Mouse (Mus musculus): Measurements from ENCODE around the gene Alyref. TPM values are rescaled to one million over a fixed set of nuclear protein-coding genes. Genes with fewer than 3 reads are reported as not detected.

Alyref gene
- 253 and 284 TPM in 2 replicates for polyA plus RNA-seq (2015; fragmentation: Nextera tagmentation; extraction: Ambion mirVana)

GRCm38 (mm10) chr11:120598283-120598989 lies at the start of gene Alyref, which contains the start of gene Anapc11:
Alyref (minus strand) TSS chr11:120598365.
Anapc11 (plus strand) TSS chr11:120598421.
- WGBS, result under 1% methylated on average over 85 of the region's 88 CpGs
- peaks cover 76% of the 10 kb centered on the region for H3K36me3 ChIP-seq
- peak within 1 kb of the TSS; percentile 93 for H3K27ac ChIP-seq (replicated peaks)
- no peaks in the 10 kb centered on the region for H3K27me3 ChIP-seq (replicated peaks)
- H3K4me3 ChIP-seq, result peak within 1 kb of the TSS; percentile 99
- peak within 1 kb of the TSS; percentile 85 for H3K4me2 ChIP-seq
- peak; percentile 96 for ATAC-seq (ENCODE audit: extremely low read depth, insufficient number of reproducible peaks, low FRiP score, low TSS enrichment)
- no peaks in the 10 kb centered on the region for H3K9me3 ChIP-seq
- peaks cover 32% of the 10 kb centered on the region for H3K4me1 ChIP-seq
- peak within 1 kb of the TSS; percentile 100 for H3K9ac ChIP-seq

GRCm38 (mm10) chr11:120647047-120647830 lies 49.1 kb upstream of the Alyref start:
- ATAC-seq (ENCODE audit: extremely low read depth, insufficient number of reproducible peaks, low FRiP score, low TSS enrichment), result no peak
- 62% methylated on average over 35 of the region's 35 CpGs for WGBS
- H3K27ac ChIP-seq (replicated peaks), result peak overlapping the region; percentile 92
- peaks cover 26% of the 10 kb centered on the region for H3K27me3 ChIP-seq (replicated peaks)
- H3K9ac ChIP-seq, result peak overlapping the region; percentile 86
- H3K4me1 ChIP-seq, result peaks cover 29% of the 10 kb centered on the region
- peak overlapping the region; percentile 60 for H3K4me3 ChIP-seq
- H3K4me2 ChIP-seq, result peak overlapping the region; percentile 74
- H3K9me3 ChIP-seq, result no peaks in the 10 kb centered on the region
- H3K36me3 ChIP-seq, result no peaks in the 10 kb centered on the region

- H3K4me2 ChIP-seq, result peak within 1 kb of the TSS; percentile 97
- peak within 1 kb of the TSS; percentile 89 for H3K9ac ChIP-seq
- H3K4me1 ChIP-seq, result peaks cover 28% of the 10 kb centered on the region
- 0% methylated on average over 15 of the region's 15 CpGs for WGBS
- no peaks in the 10 kb centered on the region for H3K36me3 ChIP-seq
- peaks cover 36% of the 10 kb centered on the region for H3K27me3 ChIP-seq (replicated peaks)
- peak; percentile 96 for ATAC-seq (ENCODE audit: extremely low read depth, insufficient number of reproducible peaks, low FRiP score, low TSS enrichment)
- H3K9me3 ChIP-seq, result no peaks in the 10 kb centered on the region
- 0 out of 2 replicates have a peak within 1 kb of the TSS, but pooled peaks have one; percentile 39 for H3K27ac ChIP-seq (replicated peaks)
- peak within 1 kb of the TSS; percentile 64 for H3K4me3 ChIP-seq
Measured at GRCm38 (mm10) chr11:120643601-120643987, 45.4 kb upstream of the Alyref start, which contains the start of gene Pycr1. Pycr1 (minus strand) TSS chr11:120643769.

GRCm38 (mm10) chr11:120642939-120643600 lies 44.9 kb upstream of the Alyref start:
- H3K4me2 ChIP-seq, result peak overlapping the region; percentile 97
- ATAC-seq (ENCODE audit: extremely low read depth, insufficient number of reproducible peaks, low FRiP score, low TSS enrichment), result peak; percentile 28; the same call in 1 of the 2 replicates
- peaks cover 33% of the 10 kb centered on the region for H3K27me3 ChIP-seq (replicated peaks)
- 0 out of 2 replicates have a peak overlapping the region, but pooled peaks have one; percentile 39 for H3K27ac ChIP-seq (replicated peaks)
- H3K9ac ChIP-seq, result peak overlapping the region; percentile 89
- no peaks in the 10 kb centered on the region for H3K36me3 ChIP-seq
- peak overlapping the region; percentile 64 for H3K4me3 ChIP-seq
- no peaks in the 10 kb centered on the region for H3K9me3 ChIP-seq
- peaks cover 25% of the 10 kb centered on the region for H3K4me1 ChIP-seq
- WGBS, result 2% methylated on average over 18 of the region's 18 CpGs

GRCm38 (mm10) chr11:120641869-120642268 lies 43.7 kb upstream of the Alyref start:
- H3K9ac ChIP-seq, result peak overlapping the region; percentile 89

GRCm38 (mm10) chr11:120641255-120641654 lies 43.1 kb upstream of the Alyref start:
- Histone ChIP-seq H3K9ac (no peak overlapping the region), H3K36me3 (no peaks in the 10 kb centered on the region)
- no peak for ATAC-seq (ENCODE audit: extremely low read depth, insufficient number of reproducible peaks, low FRiP score, low TSS enrichment)

More at GRCm38 (mm10) chr11:120641869-120642268, 43.7 kb upstream of the Alyref start:
- Histone ChIP-seq H3K4me3 (no peak overlapping the region), H3K27me3 (replicated peaks) (peaks cover 21% of the 10 kb centered on the region), H3K4me2 (peak overlapping the region; percentile 97), H3K27ac (replicated peaks) (no peak overlapping the region), H3K9me3 (no peaks in the 10 kb centered on the region), H3K36me3 (no peaks in the 10 kb centered on the region), H3K4me1 (peaks cover 13% of the 10 kb centered on the region)
- ATAC-seq (ENCODE audit: extremely low read depth, insufficient number of reproducible peaks, low FRiP score, low TSS enrichment), result no peak
- 83% methylated on average over 8 of the region's 8 CpGs for WGBS

GRCm38 (mm10) chr11:120634810-120635209 lies 36.6 kb upstream of the Alyref start:
- Histone ChIP-seq H3K36me3 (no peaks in the 10 kb centered on the region), H3K9me3 (no peaks in the 10 kb centered on the region), H3K4me3 (peak overlapping the region; percentile 93), H3K9ac (no peak overlapping the region), H3K4me1 (peaks cover 33% of the 10 kb centered on the region), H3K4me2 (peak overlapping the region; percentile 76; the same call in 1 of the 2 replicates), H3K27me3 (replicated peaks) (no peaks in the 10 kb centered on the region), H3K27ac (replicated peaks) (no peak overlapping the region)
- WGBS, result 82% methylated on average over 5 of the region's 5 CpGs
- ATAC-seq (ENCODE audit: extremely low read depth, insufficient number of reproducible peaks, low FRiP score, low TSS enrichment), result no peak

More at GRCm38 (mm10) chr11:120641255-120641654, 43.1 kb upstream of the Alyref start:
- Histone ChIP-seq H3K9me3 (no peaks in the 10 kb centered on the region), H3K4me3 (no peak overlapping the region), H3K27me3 (replicated peaks) (peaks cover 18% of the 10 kb centered on the region), H3K27ac (replicated peaks) (no peak overlapping the region), H3K4me2 (no peak overlapping the region), H3K4me1 (peaks cover 13% of the 10 kb centered on the region)
- 62% methylated on average over 9 of the region's 9 CpGs for WGBS

GRCm38 (mm10) chr11:120633520-120634343 lies 35.6 kb upstream of the Alyref start, which contains the start of gene Mafg:
Mafg (minus strand) TSS chr11:120633600.
- Histone ChIP-seq H3K9ac (peak within 1 kb of the TSS; percentile 97), H3K9me3 (no peaks in the 10 kb centered on the region), H3K27me3 (replicated peaks) (no peaks in the 10 kb centered on the region), H3K36me3 (peaks cover 10% of the 10 kb centered on the region), H3K4me1 (peaks cover 44% of the 10 kb centered on the region), H3K4me3 (peak within 1 kb of the TSS; percentile 93), H3K27ac (replicated peaks) (peak within 1 kb of the TSS; percentile 91), H3K4me2 (peak within 1 kb of the TSS; percentile 76)
- 10% methylated on average over 58 of the region's 58 CpGs for WGBS
- ATAC-seq (ENCODE audit: extremely low read depth, insufficient number of reproducible peaks, low FRiP score, low TSS enrichment), result peak; percentile 82

- Histone ChIP-seq H3K9me3 (no peaks in the 10 kb centered on the region), H3K27me3 (replicated peaks) (no peaks in the 10 kb centered on the region), H3K4me2 (peak overlapping the region; percentile 76), H3K9ac (peak overlapping the region; percentile 97), H3K27ac (replicated peaks) (peak overlapping the region; percentile 91), H3K36me3 (peaks cover 16% of the 10 kb centered on the region), H3K4me3 (peak overlapping the region; percentile 93), H3K4me1 (peaks cover 44% of the 10 kb centered on the region)
- peak; percentile 67 for ATAC-seq (ENCODE audit: extremely low read depth, insufficient number of reproducible peaks, low FRiP score, low TSS enrichment)
- WGBS, result under 1% methylated on average over 91 of the region's 116 CpGs
Measured at GRCm38 (mm10) chr11:120632559-120633519, 34.7 kb upstream of the Alyref start.
